Mouse (Mus musculus) layer of hippocampus, postnatal 14 days (tissue): ENCODE measurements around the gene Supt3. TPM values are rescaled to one million over a fixed set of nuclear protein-coding genes. Genes with fewer than 3 reads are reported as not detected.

Experiments
- DNase-seq, 2 experiments: peaks; one replicate each; pipeline ENCODE4 v3.0.0; 2021 to 2022; ENCODE audit warnings: low spot score in 2 of 2, mixed read lengths in 1 of 2
- total RNA-seq, 2 experiments: library from RNA; stranded (reverse); gene quantifications; 2 replicates each; pipeline ENCODE4 v1.2.3; 2021

The Supt3 gene
- total RNA-seq, 2 experiments from 2014 or later = 13.1 to 13.7 TPM

GRCm38 (mm10) chr17:44778141-44778540 lies 1.2 kb downstream of the Supt3 start:
- no peak for DNase-seq

DNA sequence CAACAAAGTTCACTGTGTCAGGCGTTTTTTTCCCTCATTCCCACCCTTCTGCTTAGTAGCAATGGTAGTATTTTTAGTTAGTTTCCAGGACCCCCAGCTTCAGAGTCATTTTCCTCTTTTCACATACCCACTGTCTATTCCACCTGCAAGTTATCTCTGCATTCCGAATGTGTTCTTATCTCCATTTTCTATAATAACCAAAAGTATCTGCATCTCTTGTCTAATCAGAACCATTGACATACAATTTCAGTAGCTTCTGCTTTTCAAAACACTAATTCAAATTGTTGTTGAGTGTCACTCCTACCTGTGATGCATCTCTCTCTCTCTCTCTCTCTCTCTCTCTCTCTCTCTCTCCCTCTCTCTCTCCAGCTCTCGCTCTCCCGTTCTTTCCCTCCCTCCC lies 3.4 kb downstream of the Supt3 start:
- no peak for DNase-seq

- DNase-seq = no peak
Observed at GRCm38 (mm10) chr17:44782366-44782765, 5.4 kb downstream of the Supt3 start.

DNA sequence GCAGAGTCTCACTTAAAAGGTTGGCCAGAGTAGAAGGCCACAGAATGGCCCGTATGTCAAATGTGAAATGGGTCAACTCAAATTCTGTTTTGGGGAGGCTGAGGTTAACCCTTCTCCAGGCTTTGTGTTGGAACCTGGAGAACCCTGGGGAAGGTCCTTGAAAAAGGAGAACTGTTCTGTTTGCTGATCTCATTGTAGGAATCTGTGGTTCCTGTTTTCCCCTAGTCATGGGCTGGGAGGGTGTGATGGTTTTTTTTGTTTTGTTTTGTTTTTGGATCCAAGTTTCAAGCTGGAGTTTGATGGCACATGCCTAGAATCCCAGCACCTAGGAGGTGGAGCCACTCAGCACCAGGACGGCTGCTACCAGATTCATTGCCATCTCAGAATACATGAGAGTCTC lies 6.2 kb downstream of the Supt3 start:
- DNase-seq = no peak

DNA sequence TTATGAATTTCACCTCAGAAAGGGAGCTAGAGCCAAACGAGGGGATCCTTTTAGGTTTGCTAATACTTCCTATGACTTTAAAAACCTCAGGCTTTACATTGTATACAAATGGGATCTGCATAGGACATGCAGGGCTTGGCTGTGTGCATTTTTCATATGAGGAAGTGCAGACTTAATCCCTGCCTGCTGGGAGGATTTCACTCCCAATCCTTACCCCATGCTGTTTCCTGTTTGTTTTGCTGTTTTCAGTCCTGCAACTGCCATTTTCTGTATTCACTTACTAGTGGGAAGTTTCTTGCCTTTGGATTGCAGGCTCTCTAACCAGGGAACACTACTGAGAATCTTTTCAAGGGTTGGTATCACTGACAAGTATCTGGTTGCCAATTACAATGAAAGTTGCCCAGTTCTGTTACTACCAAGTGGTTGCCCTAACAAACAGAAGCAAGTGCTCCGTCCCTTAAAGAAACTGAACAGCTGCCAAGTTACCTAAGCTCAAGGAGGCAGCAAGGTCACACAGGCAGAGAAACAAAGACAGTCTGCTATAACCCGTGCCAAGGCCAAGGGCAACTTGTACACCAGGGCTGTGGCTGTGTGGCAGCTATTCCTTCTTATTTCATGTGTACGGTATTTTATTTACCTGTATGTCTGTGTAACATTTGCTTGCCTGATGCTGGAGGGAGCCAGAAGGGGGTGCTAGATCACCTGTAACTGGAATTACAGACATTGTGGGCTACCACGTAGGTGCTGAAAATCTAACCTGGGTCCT lies 12.2 kb downstream of the Supt3 start:
- DNase-seq = no peak

DNA sequence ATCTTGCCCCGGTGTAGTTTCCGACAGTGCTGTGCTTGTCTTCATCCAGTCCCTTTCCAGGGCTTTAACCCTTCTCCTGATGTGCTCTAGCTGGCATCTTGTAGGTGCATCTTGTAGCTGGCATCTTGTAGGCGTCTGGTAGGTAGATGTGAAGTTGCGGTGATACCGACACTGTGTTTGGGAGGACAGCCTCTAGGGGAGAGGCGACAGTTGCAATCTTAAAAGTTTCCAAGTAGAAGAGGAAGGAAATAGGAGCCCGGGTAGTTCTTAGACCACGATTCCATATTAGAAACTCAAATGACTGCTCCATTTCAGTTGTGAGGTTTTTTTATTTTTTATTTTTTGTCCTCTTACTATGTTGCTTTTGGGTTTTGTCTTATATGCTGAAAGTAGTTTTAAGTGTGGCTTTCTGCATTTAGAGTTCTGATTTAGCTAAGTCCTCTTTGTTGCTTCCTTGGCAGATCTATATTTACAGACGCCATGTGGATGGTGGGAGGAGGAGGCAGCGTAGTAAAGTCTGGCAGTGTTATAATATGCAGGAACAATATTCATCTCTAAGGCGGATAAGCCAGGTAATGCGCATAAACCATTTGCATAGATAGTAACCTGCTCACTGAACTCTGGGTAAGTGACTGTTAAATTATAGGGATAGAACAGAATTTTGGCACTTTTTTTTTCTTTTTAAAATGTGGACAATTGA lies 15.4 kb downstream of the Supt3 start:
- peak in 1 of 2 experiments; percentile 28 for DNase-seq

GRCm38 (mm10) chr17:44797331-44797730 lies 20.4 kb downstream of the Supt3 start:
- no peak for DNase-seq

- DNase-seq = no peak
Observed at GRCm38 (mm10) chr17:44807031-44807430, 30.1 kb downstream of the Supt3 start.

- DNase-seq = no peak
Observed at GRCm38 (mm10) chr17:44814508-44815175, 37.7 kb downstream of the Supt3 start, which contains the start of gene Runx2. TSS of gene Runx2 (minus strand) at chr17:44814797.

DNA sequence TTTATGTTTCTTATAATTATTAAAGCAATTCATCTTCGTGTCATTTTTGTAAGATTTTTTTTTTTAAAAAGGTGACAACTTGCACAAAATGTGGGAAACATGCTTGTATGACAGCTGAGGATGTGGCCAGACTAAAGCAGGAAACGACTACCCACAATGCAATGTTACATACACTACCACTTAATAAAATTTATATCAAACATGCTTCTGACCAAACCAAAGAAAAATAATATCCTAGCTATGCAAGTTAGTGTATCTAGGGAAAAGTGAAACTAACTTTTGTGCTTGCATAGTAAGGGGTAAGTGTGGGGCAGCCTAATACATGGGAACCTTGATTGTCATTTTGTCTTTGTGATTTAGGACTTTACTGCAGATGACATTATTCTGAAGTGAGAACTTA lies 41.9 kb downstream of the Supt3 start:
- DNase-seq = no peak

GRCm38 (mm10) chr17:44819816-44820215 lies 42.9 kb downstream of the Supt3 start:
- no peak for DNase-seq

- no peak for DNase-seq
Observed at GRCm38 (mm10) chr17:44821940-44822339, 45.0 kb downstream of the Supt3 start.

DNA sequence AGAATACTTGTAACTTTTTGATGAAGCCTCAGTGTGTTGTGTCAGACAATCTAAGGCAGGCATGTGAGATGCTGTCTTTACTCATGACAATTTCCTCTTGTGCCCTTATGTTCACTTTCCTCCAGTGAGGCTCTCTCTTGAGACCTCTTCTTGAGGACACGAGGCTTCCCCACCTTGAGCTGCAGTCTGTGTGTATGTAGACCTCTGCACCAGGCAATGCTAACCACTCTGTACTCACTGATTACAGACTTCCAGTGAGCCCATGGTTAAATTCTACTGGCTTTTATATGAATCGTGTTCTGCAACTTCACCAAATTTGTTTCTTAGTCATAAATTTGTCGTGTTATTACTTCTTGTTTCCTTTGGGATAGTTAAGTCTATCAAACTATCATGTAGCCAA lies 50.2 kb downstream of the Supt3 start:
- no peak for DNase-seq

DNA sequence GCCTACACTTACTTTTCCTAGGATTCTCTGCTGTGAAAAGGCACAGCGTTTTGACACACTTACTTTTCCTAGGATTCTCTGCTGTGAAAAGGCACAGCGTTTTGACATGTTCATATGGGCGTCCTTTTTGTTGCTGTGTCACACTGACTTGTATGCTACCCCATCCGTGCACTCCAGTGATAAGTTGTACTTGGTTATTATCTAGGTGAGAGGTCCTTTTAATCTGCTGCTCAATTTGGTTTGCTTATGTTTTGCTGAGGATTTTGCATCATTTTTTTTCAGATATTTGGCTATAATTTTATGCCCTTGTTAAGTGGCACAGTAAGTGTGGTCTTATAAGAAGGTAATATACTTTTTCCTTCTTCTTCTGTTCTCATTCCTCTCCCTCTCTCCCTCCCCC lies 51.0 kb downstream of the Supt3 start:
- no peak for DNase-seq

GRCm38 (mm10) chr17:44829587-44829986 lies 52.6 kb downstream of the Supt3 start:
- no peak for DNase-seq

DNA sequence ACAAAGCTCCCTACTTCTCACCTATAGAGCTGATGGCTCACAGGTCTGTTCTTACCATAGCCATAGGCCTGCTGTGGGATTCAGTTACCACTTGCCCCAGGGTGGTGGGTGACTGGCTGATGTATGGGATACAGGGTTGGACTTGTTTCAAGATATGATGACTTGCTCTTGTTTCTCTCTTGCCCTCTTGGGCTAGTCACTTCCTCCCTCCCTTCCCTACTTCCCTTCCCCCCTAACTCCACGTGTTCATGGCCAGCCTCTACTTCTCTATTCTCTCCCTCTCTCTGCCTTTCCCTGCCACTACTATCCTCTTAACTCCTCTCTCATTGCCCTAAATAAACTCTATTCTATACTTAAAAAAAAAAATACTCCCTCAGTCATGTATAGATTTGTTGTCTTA lies 54.2 kb downstream of the Supt3 start:
- DNase-seq = no peak

GRCm38 (mm10) chr17:44842184-44842583 lies 65.2 kb downstream of the Supt3 start:
- DNase-seq = peak in 1 of 2 experiments; percentile 13

- peak in 1 of 2 experiments; percentile 35 for DNase-seq
Observed at GRCm38 (mm10) chr17:44863165-44863564, 86.2 kb downstream of the Supt3 start.

DNA sequence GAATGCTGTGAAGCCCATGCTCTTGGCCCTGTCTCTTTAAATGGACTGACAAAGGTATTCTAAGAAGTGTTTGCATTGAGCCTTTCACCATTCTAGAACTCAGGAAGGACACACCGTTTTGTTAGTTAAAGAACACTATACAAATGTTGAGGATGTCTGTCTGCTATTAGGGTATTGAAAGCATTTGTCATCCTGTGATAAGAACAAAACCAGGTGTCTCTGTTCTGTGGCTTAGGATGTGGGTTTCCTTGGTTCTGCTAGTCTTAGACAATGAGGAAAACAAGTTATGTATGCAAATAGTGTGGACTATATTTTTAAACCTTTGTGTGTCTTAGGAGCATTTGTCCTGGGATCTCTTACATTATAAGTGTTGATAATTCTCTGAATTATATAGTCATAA lies 116.6 kb downstream of the Supt3 start:
- DNase-seq = no peak

GRCm38 (mm10) chr17:44943536-44944090 lies 166.7 kb downstream of the Supt3 start:
- no peak for DNase-seq

DNA sequence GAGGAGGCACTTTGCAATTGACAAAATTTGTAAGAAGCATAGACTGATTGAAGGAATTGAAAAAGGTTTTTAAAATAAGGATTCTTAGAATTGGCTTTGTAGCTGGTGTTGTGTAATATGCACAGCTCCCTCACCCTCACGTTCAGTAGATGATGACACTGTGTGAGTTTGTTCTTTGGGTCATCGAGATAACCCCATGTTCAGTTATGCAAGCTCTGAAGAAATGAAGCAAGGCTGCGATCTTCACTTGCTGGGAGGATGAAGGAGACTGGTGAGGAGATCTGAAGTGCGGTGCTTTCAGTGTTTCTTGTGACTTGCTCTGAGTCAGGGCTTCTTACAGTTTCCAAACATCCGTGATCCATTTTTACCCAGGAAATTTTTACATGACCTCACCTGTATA lies 168.4 kb downstream of the Supt3 start:
- DNase-seq = no peak

DNA sequence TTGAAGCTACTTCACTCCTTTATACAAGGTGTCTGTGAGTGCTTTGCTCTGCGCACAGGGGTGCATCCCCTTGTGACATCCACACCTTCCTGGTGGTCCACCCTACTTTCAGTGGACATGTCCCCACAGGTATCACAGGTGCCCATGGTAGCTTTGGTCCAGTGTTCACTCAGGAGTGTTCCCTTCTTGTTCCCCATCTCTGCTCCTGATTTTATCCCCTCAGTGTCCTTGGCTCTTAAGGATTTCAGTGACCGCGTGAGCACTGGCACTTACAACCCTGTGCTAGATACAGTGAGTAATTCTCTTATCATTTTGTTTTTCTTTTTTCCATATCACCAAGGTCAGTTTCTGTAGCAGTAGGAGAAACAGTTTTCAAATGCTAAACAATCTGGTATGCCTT lies 171.4 kb downstream of the Supt3 start:
- DNase-seq = no peak
